Mouse (Mus musculus) left cerebral cortex, adult 9 months (tissue): ENCODE measurements around the gene Kcnh7.

Source experiments
- DNase-seq, 2 experiments: peaks; one replicate each; pipeline ENCODE4 v3.0.0; 2022; ENCODE audit warnings: low spot score in 2 of 2

Kcnh7 gene

GRCm38 (mm10) chr2:62935273-62935874, 248.7 kb downstream of the Kcnh7 start:
- no peak for DNase-seq

- no peak for DNase-seq
Observed at GRCm38 (mm10) chr2:62928494-62928893, 255.6 kb downstream of the Kcnh7 start.

- no peak for DNase-seq
Observed at GRCm38 (mm10) chr2:62928065-62928464, 256.0 kb downstream of the Kcnh7 start.

GRCm38 (mm10) chr2:62923803-62924202, 260.3 kb downstream of the Kcnh7 start:
- DNase-seq: peak in 1 of 2 experiments; percentile 31

- no peak for DNase-seq
Observed at GRCm38 (mm10) chr2:62907688-62908087, 276.4 kb downstream of the Kcnh7 start.

- DNase-seq: no peak
Observed at GRCm38 (mm10) chr2:62902363-62903353, 281.4 kb downstream of the Kcnh7 start.

- no peak for DNase-seq
Observed at GRCm38 (mm10) chr2:62878763-62879162, 305.3 kb downstream of the Kcnh7 start.

GRCm38 (mm10) chr2:62855391-62855790, 328.7 kb downstream of the Kcnh7 start:
- no peak for DNase-seq

- DNase-seq: no peak
Observed at GRCm38 (mm10) chr2:62842630-62843029, 341.5 kb downstream of the Kcnh7 start.

GRCm38 (mm10) chr2:62834261-62834660, 349.8 kb downstream of the Kcnh7 start:
- no peak for DNase-seq

- DNase-seq: no peak
Observed at GRCm38 (mm10) chr2:62819231-62819630, 364.9 kb downstream of the Kcnh7 start.

GRCm38 (mm10) chr2:62816016-62816415, 368.1 kb downstream of the Kcnh7 start:
- DNase-seq: no peak

GRCm38 (mm10) chr2:62808813-62809212, 375.3 kb downstream of the Kcnh7 start:
- DNase-seq: no peak

GRCm38 (mm10) chr2:62807476-62807882, 376.6 kb downstream of the Kcnh7 start:
- peak; percentile 61 to 75 for DNase-seq

GRCm38 (mm10) chr2:62806931-62807330, 377.2 kb downstream of the Kcnh7 start:
- DNase-seq: no peak

GRCm38 (mm10) chr2:62804030-62804429, 380.1 kb downstream of the Kcnh7 start:
- DNase-seq: no peak

GRCm38 (mm10) chr2:62784460-62785038, 399.5 kb downstream of the Kcnh7 start:
- DNase-seq: no peak

GRCm38 (mm10) chr2:62746256-62746655, 437.8 kb downstream of the Kcnh7 start:
- no peak for DNase-seq

- no peak for DNase-seq
Observed at GRCm38 (mm10) chr2:62743098-62743497, 441.0 kb downstream of the Kcnh7 start.

- no peak for DNase-seq
Observed at GRCm38 (mm10) chr2:62730671-62731070, 453.4 kb downstream of the Kcnh7 start.

- no peak for DNase-seq
Observed at GRCm38 (mm10) chr2:62727732-62728131, 456.4 kb downstream of the Kcnh7 start.

GRCm38 (mm10) chr2:62725946-62726345, 458.1 kb downstream of the Kcnh7 start:
- DNase-seq: no peak

GRCm38 (mm10) chr2:62718411-62718810, 465.7 kb downstream of the Kcnh7 start:
- DNase-seq: no peak
